9 mouse cellular contexts compared by ENCODE assay signal in the genomic region with DNA sequence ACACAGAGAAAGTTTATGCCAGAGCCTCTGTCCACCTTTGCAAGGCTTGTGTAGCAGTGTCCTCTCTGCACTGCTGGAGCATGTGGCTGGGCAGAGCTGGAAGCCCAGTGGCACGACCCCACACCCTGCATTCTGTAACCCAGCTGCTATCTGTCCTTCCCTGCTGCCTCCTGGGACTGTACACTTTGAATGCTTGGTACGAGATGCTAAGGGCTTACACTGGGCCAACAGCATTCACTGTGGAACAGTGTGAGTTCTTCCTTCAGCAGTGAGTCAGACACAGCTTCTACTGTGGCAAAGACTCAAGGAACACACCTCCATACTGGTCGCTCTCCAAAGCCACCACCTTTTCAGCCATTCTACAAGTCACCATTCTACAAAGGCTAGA. TPM values are rescaled to one million over a fixed set of nuclear protein-coding genes. Genes with fewer than 3 reads are reported as not detected.
DNase-seq lines count a peak whose midpoint lies in the region; ATAC-seq and TF ChIP-seq lines count a peak whose summit lies in the region.
"Had no signal": no experiment of that assay in that cellular context is flagged by ENCODE, and none has a peak within 500 bp of the region (broad histone marks: within the 10 kb centered on the region; RNA-seq: fewer than 3 reads in every experiment).

No protein-coding gene starts in this region.

- no peak overlapping the region for H3K4me3 ChIP-seq in lung, embryonic 14.5 days (ENCODE audit: low read depth, low read length)
- H3K4me3 ChIP-seq in forebrain, embryonic 14.5 days (ENCODE audit: low read depth, low read length): no peak overlapping the region
- no peak overlapping the region for H3K4me3 ChIP-seq in liver, embryonic 12.5 days
- H3K4me3 ChIP-seq in stomach, embryonic 15.5 days (replicated peaks): no peak overlapping the region
- no peak overlapping the region for H3K4me3 ChIP-seq in thymus, adult 2 months (ENCODE audit: control insufficient read depth, insufficient read depth, low read length)

- H3K27me3 ChIP-seq in lung, embryonic 14.5 days (ENCODE audit: insufficient read depth, low read length): no peaks in the 10 kb centered on the region
- no peaks in the 10 kb centered on the region for H3K27me3 ChIP-seq in forebrain, embryonic 14.5 days (replicated peaks; ENCODE audit: control insufficient read depth, insufficient read depth, low read length)
- no peaks in the 10 kb centered on the region for H3K27me3 ChIP-seq in liver, embryonic 12.5 days (replicated peaks)
- H3K27me3 ChIP-seq in stomach, embryonic 15.5 days (replicated peaks): no peaks in the 10 kb centered on the region
- H3K27me3 ChIP-seq in thymus, adult 2 months (ENCODE audit: control insufficient read depth, insufficient read depth, low read length): no peaks in the 10 kb centered on the region

- H3K4me2 ChIP-seq in lung, embryonic 14.5 days: no peak overlapping the region
- H3K4me2 ChIP-seq in forebrain, embryonic 14.5 days (ENCODE audit: low read length): peak overlapping the region; percentile 5; the same call in 1 of the 2 replicates
- no peak overlapping the region for H3K4me2 ChIP-seq in liver, embryonic 12.5 days
- no peak overlapping the region for H3K4me2 ChIP-seq in stomach, embryonic 15.5 days

- H3K27ac ChIP-seq in lung, embryonic 14.5 days (ENCODE audit: low read depth): peak overlapping the region; percentile 76; the same call in 1 of the 2 replicates
- H3K27ac ChIP-seq in forebrain, embryonic 14.5 days (ENCODE audit: low read depth, low read length): peak overlapping the region; percentile 96
- peak overlapping the region; percentile 31; the same call in 1 of the 2 replicates for H3K27ac ChIP-seq in liver, embryonic 12.5 days
- peak overlapping the region; percentile 62; the same call in 1 of the 2 replicates for H3K27ac ChIP-seq in stomach, embryonic 15.5 days
- no peak overlapping the region for H3K27ac ChIP-seq in thymus, adult 2 months (ENCODE audit: control insufficient read depth, insufficient read depth, low read length)

- H3K4me1 ChIP-seq in lung, embryonic 14.5 days (ENCODE audit: insufficient read depth): peaks cover 31% of the 10 kb centered on the region
- peaks cover 40% of the 10 kb centered on the region for H3K4me1 ChIP-seq in forebrain, embryonic 14.5 days (ENCODE audit: control insufficient read depth, insufficient read depth, low read length)
- peaks cover 69% of the 10 kb centered on the region for H3K4me1 ChIP-seq in liver, embryonic 12.5 days
- peaks cover 37% of the 10 kb centered on the region for H3K4me1 ChIP-seq in stomach, embryonic 15.5 days
- H3K4me1 ChIP-seq in thymus, adult 2 months (replicated peaks; ENCODE audit: control insufficient read depth, insufficient read depth, low read length): 0 out of 2 replicates have a peak, but pooled peaks cover 2% of the 10 kb centered on the region

- no peaks in the 10 kb centered on the region for H3K9me3 ChIP-seq in lung, embryonic 14.5 days (ENCODE audit: low read depth, low read length)
- no peaks in the 10 kb centered on the region for H3K9me3 ChIP-seq in forebrain, embryonic 14.5 days (replicated peaks; ENCODE audit: control insufficient read depth, low read length)
- H3K9me3 ChIP-seq in liver, embryonic 12.5 days (replicated peaks): no peaks in the 10 kb centered on the region
- no peaks in the 10 kb centered on the region for H3K9me3 ChIP-seq in stomach, embryonic 15.5 days

- peak; percentile 41 for DNase-seq in lung, embryonic 14.5 days
- no peak for DNase-seq in lung, postnatal 25 days (ENCODE audit: low spot score)
- no peak for DNase-seq in forebrain, embryonic 14.5 days (ENCODE audit: low spot score)
- DNase-seq in thymus, adult 2 months: no peak
- no peak for DNase-seq in left cerebral cortex, adult 11 months (ENCODE audit: low spot score)
- DNase-seq in left cerebral cortex, adult 9 months (ENCODE audit: low spot score in 2 of 2): no peak
- DNase-seq: lung, postnatal 10 days had no signal

- no peak for TF ChIP-seq POLR2A in thymus, adult 2 months (IDR thresholded peaks at IDR 0.05; ENCODE audit: control insufficient read depth, extremely low read depth, insufficient read depth, low read length, poor library complexity)

- no peak overlapping the region for H3K9ac ChIP-seq in lung, embryonic 14.5 days
- peak overlapping the region; percentile 29 for H3K9ac ChIP-seq in forebrain, embryonic 14.5 days (ENCODE audit: low read length)
- H3K9ac ChIP-seq in liver, embryonic 12.5 days: no peak overlapping the region
- H3K9ac ChIP-seq in stomach, embryonic 15.5 days: no peak overlapping the region

- WGBS in lung, embryonic 14.5 days: 25% methylated on average over 3 of the region's 3 CpGs
- WGBS in forebrain, embryonic 14.5 days: 47% methylated on average over 3 of the region's 3 CpGs
- 31% methylated on average over 3 of the region's 3 CpGs for WGBS in liver, embryonic 12.5 days (ENCODE audit: insufficient replicate concordance)
- 48% methylated on average over 3 of the region's 3 CpGs for WGBS in stomach, embryonic 15.5 days
- 89% methylated on average over 3 of the region's 3 CpGs for WGBS in thymus, adult 2 months

- H3K36me3 ChIP-seq in lung, embryonic 14.5 days (ENCODE audit: insufficient read depth): peaks cover 37% of the 10 kb centered on the region
- peaks cover 36% of the 10 kb centered on the region for H3K36me3 ChIP-seq in forebrain, embryonic 14.5 days (ENCODE audit: control insufficient read depth, insufficient read depth, low read length)
- H3K36me3 ChIP-seq in liver, embryonic 12.5 days: peaks cover 38% of the 10 kb centered on the region
- H3K36me3 ChIP-seq in stomach, embryonic 15.5 days: peaks cover 9% of the 10 kb centered on the region; the same call in 1 of the 2 replicates
- peaks cover 7% of the 10 kb centered on the region; the same call in 1 of the 2 replicates for H3K36me3 ChIP-seq in thymus, adult 2 months (ENCODE audit: control insufficient read depth, insufficient read depth, low read length)

- no peak for TF ChIP-seq CTCF in lung, embryonic 14.5 days (IDR thresholded peaks at IDR 0.05; ENCODE audit: low read depth)
- no peak for TF ChIP-seq CTCF in thymus, adult 2 months (IDR thresholded peaks at IDR 0.05; ENCODE audit: borderline replicate concordance, control insufficient read depth, extremely low read depth, insufficient read depth, low read length, poor library complexity)

- ATAC-seq in lung, embryonic 14.5 days (ENCODE audit: insufficient read depth): peak; percentile 61; the same call in 1 of the 2 replicates
- peak; percentile 65 for ATAC-seq in forebrain, embryonic 14.5 days
- ATAC-seq in liver, embryonic 12.5 days: peak; percentile 25; the same call in 1 of the 2 replicates
- no peak for ATAC-seq in stomach, embryonic 15.5 days (ENCODE audit: insufficient read depth, low FRiP score, low read depth)

RNA-seq across cellular contexts. Expression of a gene that starts 25.2 kb away (rescaled TPM):
- polyA plus RNA-seq in lung, embryonic 14.5 days (2014; fragmentation: Nextera tagmentation; extraction: Ambion mirVana): 151 and 165 TPM in 2 replicates
- 169 and 193 TPM in 2 replicates for polyA plus RNA-seq in forebrain, embryonic 14.5 days (2014; fragmentation: Nextera tagmentation; extraction: Ambion mirVana)
- 78.7 and 78.8 TPM in 2 replicates for polyA plus RNA-seq in liver, embryonic 12.5 days (2016; fragmentation: Nextera tagmentation; extraction: Ambion mirVana)
- 129 and 144 TPM in 2 replicates for polyA plus RNA-seq in stomach, embryonic 15.5 days (2015; fragmentation: Nextera tagmentation; extraction: Ambion mirVana)
- polyA plus RNA-seq in thymus, adult 2 months (2012; rRNA removed): 67.8 and 78.3 TPM in 2 replicates

RNA-seq across cellular contexts. Expression of a gene that starts 50.9 kb away (rescaled TPM):
- 2.9 and 3.4 TPM in 2 replicates for polyA plus RNA-seq in lung, embryonic 14.5 days (2014; fragmentation: Nextera tagmentation; extraction: Ambion mirVana)
- polyA plus RNA-seq in forebrain, embryonic 14.5 days (2014; fragmentation: Nextera tagmentation; extraction: Ambion mirVana): 1.8 and 1.9 TPM in 2 replicates
- 10.8 and 11.6 TPM in 2 replicates for polyA plus RNA-seq in liver, embryonic 12.5 days (2016; fragmentation: Nextera tagmentation; extraction: Ambion mirVana)
- polyA plus RNA-seq in stomach, embryonic 15.5 days (2015; fragmentation: Nextera tagmentation; extraction: Ambion mirVana): 5.8 and 7.5 TPM in 2 replicates
- 755 and 783 TPM in 2 replicates for polyA plus RNA-seq in thymus, adult 2 months (2012; rRNA removed)

Comparison
In these comparisons a context has a peak if more than half of its experiments do, and no peak if none do; other contexts are left out.
1. RNA of a gene that starts 50.9 kb away (polyA plus RNA-seq): 755 to 783 TPM in thymus, adult 2 months; 10.8 to 11.6 TPM in liver, embryonic 12.5 days, 5.8 to 7.5 TPM in stomach, embryonic 15.5 days, 2.9 to 3.4 TPM in lung, embryonic 14.5 days and 1.8 to 1.9 TPM in forebrain, embryonic 14.5 days; every median in the first group is over 10 times any median in the second.